Mouse (Mus musculus) myocyte (in vitro differentiated cells): Measurements from ENCODE around the gene Stom. TPM values are rescaled to one million over a fixed set of nuclear protein-coding genes. Genes with fewer than 3 reads are reported as not detected.

Experiments
- H3K27me3 ChIP-seq: one replicate; pipeline ENCODE4 v1.6.1; 2011; ENCODE audit not compliant: control insufficient read depth, insufficient read depth, insufficient read length
- H3K36me3 ChIP-seq: one replicate; pipeline ENCODE4 v1.6.1; 2011; ENCODE audit not compliant: control insufficient read depth, insufficient read depth
- H3K4me2 ChIP-seq: one replicate; pipeline ENCODE4 v1.6.1; 2011; ENCODE audit warnings: low read depth, control low read depth
- H3K4me3 ChIP-seq: one replicate; pipeline ENCODE4 v1.5.1; 2011; ENCODE audit warnings: mild to moderate bottlenecking, control low read depth, moderate library complexity
- H3K79me2 ChIP-seq: one replicate; pipeline ENCODE4 v1.6.1; 2011; ENCODE audit not compliant: control insufficient read depth, insufficient read depth
- H3ac ChIP-seq: one replicate; pipeline ENCODE4 v1.6.1; 2011; ENCODE audit not compliant: control insufficient read depth, insufficient read length
- CEBPB ChIP-seq: IDR thresholded peaks from 2 replicates; pipeline ENCODE4 v1.6.1; 2011; ENCODE audit warnings: mild to moderate bottlenecking, moderate library complexity; ENCODE audit not compliant: poor library complexity, insufficient read depth, severe bottlenecking
- E2F4 ChIP-seq: IDR thresholded peaks from one replicate; pipeline ENCODE4 v1.6.1; 2011; ENCODE audit warnings: mild to moderate bottlenecking, control low read depth, moderate library complexity; ENCODE audit not compliant: insufficient read depth
- MAX ChIP-seq: IDR thresholded peaks from one replicate; pipeline ENCODE4 v1.6.1; 2011; ENCODE audit warnings: low read depth, mild to moderate bottlenecking, control low read depth
- MYOD1 ChIP-seq, 3 experiments: IDR thresholded peaks; one replicate each; pipeline ENCODE4 v1.6.1; 2011; ENCODE audit warnings: control low read depth in 2 of 3, low read depth in 2 of 3, mild to moderate bottlenecking in 2 of 3, moderate library complexity in 1 of 3; ENCODE audit not compliant: insufficient read length in 2 of 3, control insufficient read depth in 1 of 3
- MYOG ChIP-seq, 3 experiments: IDR thresholded peaks; one replicate each; pipeline ENCODE4 v1.6.1; 2011; ENCODE audit warnings: control low read depth in 2 of 3, low read depth in 2 of 3, mild to moderate bottlenecking in 2 of 3; ENCODE audit not compliant: insufficient read length in 2 of 3, control insufficient read depth in 1 of 3, insufficient read depth in 1 of 3
- POLR2A ChIP-seq: IDR thresholded peaks from one replicate; pipeline ENCODE4 v1.6.1; 2011; ENCODE audit warnings: low read depth, mild to moderate bottlenecking, control low read depth, moderate library complexity; ENCODE audit not compliant: insufficient read length
- POLR2AphosphoS2 ChIP-seq: IDR thresholded peaks from one replicate; pipeline ENCODE4 v1.6.1; 2011; ENCODE audit warnings: low read depth, control low read depth; ENCODE audit not compliant: insufficient read length
- REST ChIP-seq: IDR thresholded peaks from one replicate; pipeline ENCODE4 v1.6.1; 2011; ENCODE audit warnings: mild to moderate bottlenecking, control low read depth, moderate library complexity; ENCODE audit not compliant: insufficient read depth, insufficient read length
- SRF ChIP-seq: IDR thresholded peaks from one replicate; pipeline ENCODE4 v1.6.1; 2011; ENCODE audit warnings: low read depth; ENCODE audit not compliant: control insufficient read depth, insufficient read length
- TCF12 ChIP-seq: IDR thresholded peaks from one replicate; pipeline ENCODE4 v1.6.1; 2011; ENCODE audit warnings: mild to moderate bottlenecking, control low read depth; ENCODE audit not compliant: poor library complexity, insufficient read depth, severe bottlenecking
- TCF3 ChIP-seq: IDR thresholded peaks from one replicate; pipeline ENCODE4 v1.6.1; 2011; ENCODE audit warnings: low read depth, control low read depth; ENCODE audit not compliant: insufficient read length
- USF1 ChIP-seq: IDR thresholded peaks from one replicate; pipeline ENCODE4 v1.6.1; 2011; ENCODE audit warnings: low read depth, mild to moderate bottlenecking, control low read depth, moderate library complexity
- polyA plus RNA-seq: library from polyadenylated mRNA; unstranded; fragments of >200 nt; fragmentation: generic; extraction: Trizol; gene quantifications from one replicate; pipeline ENCODE4 v1.2.1, GENCODE M21; 2012; ENCODE audit warnings: missing spikeins

Stom gene
- polyA plus RNA-seq, 1 experiment, result 170 TPM

- H3K4me2 ChIP-seq, result peak overlapping the region; percentile 46
- peak in 2 of 3 experiments; percentile 5 to 68 for TF ChIP-seq MYOD1 (IDR thresholded peaks at IDR 0.05; ENCODE audit: control insufficient read depth in 1 of 3, insufficient read length in 2 of 3, low read depth in 2 of 3)
- TF ChIP-seq SRF, result no peak
- no peak for TF ChIP-seq MAX
- no peak for TF ChIP-seq CEBPB
- TF ChIP-seq E2F4, result no peak
- no peak for TF ChIP-seq REST
- no peak for TF ChIP-seq TCF3
- peak in 1 of 3 experiments; percentile 40 for TF ChIP-seq MYOG (IDR thresholded peaks at IDR 0.05; ENCODE audit: control insufficient read depth in 1 of 3, insufficient read depth in 1 of 3, insufficient read length in 2 of 3, low read depth in 2 of 3)
- no peak for TF ChIP-seq POLR2A
- no peak overlapping the region for H3K4me3 ChIP-seq
- H3K27me3 ChIP-seq, result no peaks in the 10 kb centered on the region
- H3ac ChIP-seq, result no peak overlapping the region
- peaks cover 39% of the 10 kb centered on the region for H3K79me2 ChIP-seq
- no peaks in the 10 kb centered on the region for H3K36me3 ChIP-seq
Observed at GRCm38 (mm10) chr2:35277686-35278085, 59.1 kb downstream of the Stom start.

- no peaks in the 10 kb centered on the region for H3K27me3 ChIP-seq
- H3K4me2 ChIP-seq, result peak overlapping the region; percentile 87
- TF ChIP-seq REST (no peak), SRF (no peak), TCF3 (peak; percentile 21), MYOD1 (IDR thresholded peaks at IDR 0.05; ENCODE audit: control insufficient read depth in 1 of 3, insufficient read length in 2 of 3, low read depth in 2 of 3) (peak; percentile 87 to 91 (median 89)), TCF12 (peak; percentile 80), POLR2A (no peak), POLR2AphosphoS2 (no peak), CEBPB (no peak), MAX (no peak), E2F4 (no peak), MYOG (IDR thresholded peaks at IDR 0.05; ENCODE audit: control insufficient read depth in 1 of 3, insufficient read depth in 1 of 3, insufficient read length in 2 of 3, low read depth in 2 of 3) (peak; percentile 20 to 86 (median 82)), USF1 (no peak)
- H3ac ChIP-seq, result no peak overlapping the region
- H3K79me2 ChIP-seq, result peaks cover 28% of the 10 kb centered on the region
- H3K36me3 ChIP-seq, result no peaks in the 10 kb centered on the region
- H3K4me3 ChIP-seq, result no peak overlapping the region
Observed at GRCm38 (mm10) chr2:35273536-35273935, 63.2 kb downstream of the Stom start.

DNA sequence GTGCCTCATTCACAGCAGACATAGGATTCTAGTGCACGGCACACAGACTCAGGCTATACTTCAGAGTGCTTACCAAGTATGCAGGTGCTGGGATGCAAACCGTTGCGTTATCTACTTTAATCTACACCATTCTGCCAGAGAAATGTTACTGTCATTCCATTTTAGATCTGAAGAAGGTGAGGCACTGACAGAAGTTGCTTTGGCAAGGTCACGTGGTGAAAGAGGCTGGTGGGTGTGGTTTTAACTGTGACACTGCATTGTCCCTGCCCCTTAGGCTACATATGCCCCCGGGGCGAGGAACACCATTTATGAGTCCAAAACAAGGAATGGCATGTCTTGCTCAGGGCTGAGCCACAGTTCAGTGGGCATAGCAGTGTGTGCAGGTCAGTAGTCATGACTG, 63.9 kb downstream of the Stom start:
- H3K4me2 ChIP-seq, result peak overlapping the region; percentile 57
- no peak overlapping the region for H3K4me3 ChIP-seq
- H3ac ChIP-seq, result no peak overlapping the region
- H3K36me3 ChIP-seq, result no peaks in the 10 kb centered on the region
- H3K79me2 ChIP-seq, result peaks cover 31% of the 10 kb centered on the region
- no peaks in the 10 kb centered on the region for H3K27me3 ChIP-seq
- TF ChIP-seq USF1 (peak; percentile 77), E2F4 (no peak)

GRCm38 (mm10) chr2:35271817-35272216, 65.0 kb downstream of the Stom start:
- Histone ChIP-seq H3K79me2 (peaks cover 32% of the 10 kb centered on the region), H3ac (no peak overlapping the region), H3K4me2 (peak overlapping the region; percentile 84), H3K27me3 (no peaks in the 10 kb centered on the region), H3K4me3 (no peak overlapping the region), H3K36me3 (no peaks in the 10 kb centered on the region)
- TF ChIP-seq MYOG (IDR thresholded peaks at IDR 0.05; ENCODE audit: control insufficient read depth in 1 of 3, insufficient read depth in 1 of 3, insufficient read length in 2 of 3, low read depth in 2 of 3), result peak in 2 of 3 experiments; percentile 13 to 59
- TF ChIP-seq REST, result no peak
- TF ChIP-seq POLR2A, result no peak
- peak in 2 of 3 experiments; percentile 41 to 55 for TF ChIP-seq MYOD1 (IDR thresholded peaks at IDR 0.05; ENCODE audit: control insufficient read depth in 1 of 3, insufficient read length in 2 of 3, low read depth in 2 of 3)
- TF ChIP-seq TCF3, result no peak

- TF ChIP-seq SRF (no peak), MYOD1 (IDR thresholded peaks at IDR 0.05; ENCODE audit: control insufficient read depth in 1 of 3, insufficient read length in 2 of 3, low read depth in 2 of 3) (peak in 1 of 3 experiments; percentile 2), E2F4 (no peak), TCF3 (no peak), MYOG (IDR thresholded peaks at IDR 0.05; ENCODE audit: control insufficient read depth in 1 of 3, insufficient read depth in 1 of 3, insufficient read length in 2 of 3, low read depth in 2 of 3) (peak in 1 of 3 experiments; percentile 17), POLR2A (no peak)
- H3K27me3 ChIP-seq, result no peaks in the 10 kb centered on the region
- H3K4me2 ChIP-seq, result peak overlapping the region; percentile 84
- no peaks in the 10 kb centered on the region for H3K36me3 ChIP-seq
- H3ac ChIP-seq, result no peak overlapping the region
- peaks cover 34% of the 10 kb centered on the region for H3K79me2 ChIP-seq
- no peak overlapping the region for H3K4me3 ChIP-seq
Observed at GRCm38 (mm10) chr2:35270531-35270984, 66.2 kb downstream of the Stom start.
